Mouse (Mus musculus) central nervous system, embryonic 14 days (tissue): ENCODE data around the gene Nkain4. TPM values are rescaled to one million over a fixed set of nuclear protein-coding genes. Genes with fewer than 3 reads are reported as not detected.

Experiments used
- polyA plus RNA-seq: library from polyadenylated mRNA; depleted of rRNA; stranded (reverse); fragments of >200 nt; gene quantifications from 2 replicates; pipeline ENCODE4 v1.2.3, GENCODE M21; 2012; rRNA removed

Gene Nkain4
- polyA plus RNA-seq = 49.7 and 53.1 TPM in 2 replicates

GRCm38 (mm10) chr2:180954061-180955047, at the start of gene Nkain4:
TSS of gene Nkain4 (minus strand) at chr2:180954699.

GRCm38 (mm10) chr2:180986449-180986848, 31.9 kb upstream of the Nkain4 start, which contains the start of gene Col20a1:
TSS of gene Col20a1 (plus strand) at chr2:180986535.

GRCm38 (mm10) chr2:180967010-180967763, 12.7 kb upstream of the Nkain4 start, which contains the start of gene Arfgap1:
TSS of gene Arfgap1 (plus strand) at chr2:180967225.

GRCm38 (mm10) chr2:180928723-180929122, 25.8 kb downstream of the Nkain4 start, which contains the start of gene Birc7:
TSS of gene Birc7 (plus strand) at chr2:180929023.

GRCm38 (mm10) chr2:180920810-180921400, 33.6 kb downstream of the Nkain4 start, which contains the start of gene Ythdf1:
TSS of gene Ythdf1 (minus strand) at chr2:180920949.

Other genes with a start within 250 kb of the Nkain4 start
- gene Dido1, start 244.7 kb downstream of the Nkain4 start, polyA plus RNA-seq = 35.1 and 38.5 TPM in 2 replicates
- 54.2 and 58.3 TPM in 2 replicates for gene Gid8, start 244.6 kb downstream of the Nkain4 start, polyA plus RNA-seq
- gene Slc17a9, start 229.4 kb downstream of the Nkain4 start, polyA plus RNA-seq = 0.77 and 1.2 TPM in 2 replicates
- gene Bhlhe23, start 177.8 kb downstream of the Nkain4 start, polyA plus RNA-seq = 4.3 and 5.0 TPM in 2 replicates
- 57.7 and 65.5 TPM in 2 replicates for gene Ythdf1, start 33.8 kb downstream of the Nkain4 start, polyA plus RNA-seq
- gene Birc7, start 25.7 kb downstream of the Nkain4 start, polyA plus RNA-seq = 0.04 and 0.10 TPM in 2 replicates
- 105 and 122 TPM in 2 replicates for gene Arfgap1, start 12.5 kb upstream of the Nkain4 start, polyA plus RNA-seq
- 0.96 and 2.4 TPM in 2 replicates for gene Col20a1, start 31.8 kb upstream of the Nkain4 start, polyA plus RNA-seq
- 13.0 and 15.8 TPM in 2 replicates for gene Chrna4, start 88.8 kb upstream of the Nkain4 start, polyA plus RNA-seq
- 66.5 and 69.9 TPM in 2 replicates for gene Kcnq2, start 180.6 kb upstream of the Nkain4 start, polyA plus RNA-seq
- gene Eef1a2, start 202.3 kb upstream of the Nkain4 start, polyA plus RNA-seq = 86.1 and 90.0 TPM in 2 replicates
- gene Ppdpf, start 232.5 kb upstream of the Nkain4 start, polyA plus RNA-seq = 247 and 280 TPM in 2 replicates
- 0.02 and 0.03 TPM in 2 replicates for gene Ptk6, start 248.1 kb upstream of the Nkain4 start, polyA plus RNA-seq